Mouse (Mus musculus) MEL (cell line): ENCODE data around the gene Fhad1. TPM values are rescaled to one million over a fixed set of nuclear protein-coding genes. Genes with fewer than 3 reads are reported as not detected.

Experiments used
- DNase-seq: peaks from one replicate; pipeline ENCODE4 v3.0.0; 2011; ENCODE audit warnings: low read depth, low spot score
- H3K27ac ChIP-seq: 2 replicates; pipeline ENCODE4 v1.5.1; 2012; ENCODE audit warnings: low read depth, mild to moderate bottlenecking, control low read depth, low read length, moderate library complexity; ENCODE audit not compliant: control insufficient read depth
- H3K27me3 ChIP-seq, 2 experiments: fragments of 150-350 bp in 1 of 2; sonication (generic) in 1 of 2; 2 replicates each; pipeline ENCODE4 v1.6.1; 2012; ENCODE audit warnings: low read length in 2 of 2, mild to moderate bottlenecking in 2 of 2, improper control_type of control experiment in 1 of 2, moderate library complexity in 1 of 2; ENCODE audit not compliant: insufficient read depth in 2 of 2, control insufficient read depth in 1 of 2
- H3K36me3 ChIP-seq, 2 experiments: 2 replicates each; pipeline ENCODE4 v1.6.1; 2012 to 2014; ENCODE audit warnings: low read length in 2 of 2, improper control_type of control experiment in 1 of 2, inconsistent platforms in 1 of 2, mild to moderate bottlenecking in 1 of 2; ENCODE audit not compliant: insufficient read depth in 2 of 2, control insufficient read depth in 1 of 2
- H3K4me1 ChIP-seq, 2 experiments: fragments of 150-350 bp in 1 of 2; sonication (generic) in 1 of 2; 2 replicates each; pipeline ENCODE4 v1.6.1; 2012; ENCODE audit warnings: low read length in 2 of 2, improper control_type of control experiment in 1 of 2, mild to moderate bottlenecking in 1 of 2; ENCODE audit not compliant: insufficient read depth in 2 of 2, control insufficient read depth in 1 of 2
- H3K4me3 ChIP-seq, 2 experiments: fragments of 150-350 bp in 1 of 2; sonication (generic) in 1 of 2; 2 replicates each; pipeline ENCODE4 v1.5.1; 2012; ENCODE audit warnings: low read depth in 2 of 2, low read length in 2 of 2, mild to moderate bottlenecking in 2 of 2, moderate library complexity in 2 of 2, control low read depth in 1 of 2, improper control_type of control experiment in 1 of 2; ENCODE audit not compliant: control insufficient read depth in 1 of 2, insufficient read depth in 1 of 2
- H3K79me2 ChIP-seq: 2 replicates; pipeline ENCODE4 v1.6.1; 2012; ENCODE audit warnings: mild to moderate bottlenecking, low read length, moderate library complexity; ENCODE audit not compliant: control insufficient read depth, poor library complexity, insufficient read depth
- H3K9ac ChIP-seq: 2 replicates; pipeline ENCODE4 v1.6.1; 2012; ENCODE audit warnings: low read depth, mild to moderate bottlenecking, control low read depth, low read length, moderate library complexity; ENCODE audit not compliant: control insufficient read depth, poor library complexity, severe bottlenecking
- H3K9me3 ChIP-seq: fragments of 150-350 bp; sonication (generic); replicated peaks from 2 replicates; pipeline ENCODE4 v1.6.1; 2012; ENCODE audit warnings: mild to moderate bottlenecking, low read length, improper control_type of control experiment, moderate library complexity; ENCODE audit not compliant: insufficient read depth
- BHLHE40 ChIP-seq: IDR thresholded peaks from 2 replicates; pipeline ENCODE4 v1.6.1; 2012; ENCODE audit warnings: low read depth, mild to moderate bottlenecking, inconsistent platforms, low read length, improper control_type of control experiment, borderline replicate concordance
- CTCF ChIP-seq, 3 experiments: IDR thresholded peaks in 2 of 3; conservative IDR thresholded peaks in 1 of 3; 2 replicates each; pipeline ENCODE4 v1.5.1; 2011 to 2012; ENCODE audit warnings: low read length in 3 of 3, low read depth in 2 of 3, mild to moderate bottlenecking in 2 of 3, improper control_type of control experiment in 1 of 3, inconsistent platforms in 1 of 3, mixed read lengths in 1 of 3, moderate library complexity in 1 of 3; ENCODE audit not compliant: control insufficient read depth in 1 of 3, insufficient read depth in 1 of 3, poor library complexity in 1 of 3, severe bottlenecking in 1 of 3
- E2F4 ChIP-seq: IDR thresholded peaks from 2 replicates; pipeline ENCODE4 v1.6.1; 2011; ENCODE audit warnings: low read depth, low read length, improper control_type of control experiment, borderline replicate concordance
- ELF1 ChIP-seq: IDR thresholded peaks from 2 replicates; pipeline ENCODE4 v1.6.1; 2014; ENCODE audit warnings: low read depth, mild to moderate bottlenecking, inconsistent platforms, low read length, improper control_type of control experiment, moderate library complexity
- ETS1 ChIP-seq: IDR thresholded peaks from 2 replicates; pipeline ENCODE4 v1.6.1; 2012; ENCODE audit warnings: low read depth, mild to moderate bottlenecking, inconsistent platforms, low read length, improper control_type of control experiment, moderate library complexity
- GABPA ChIP-seq: IDR thresholded peaks from 2 replicates; pipeline ENCODE4 v1.6.1; 2012; ENCODE audit warnings: low read depth, mild to moderate bottlenecking, inconsistent platforms, low read length, improper control_type of control experiment, moderate library complexity
- GATA1 ChIP-seq: IDR thresholded peaks from 2 replicates; pipeline ENCODE4 v1.6.1; 2011; ENCODE audit warnings: low read depth, low read length, improper control_type of control experiment
- HCFC1 ChIP-seq: IDR thresholded peaks from 2 replicates; pipeline ENCODE4 v1.6.1; 2012; ENCODE audit warnings: low read depth, mild to moderate bottlenecking, inconsistent platforms, low read length, improper control_type of control experiment, moderate library complexity
- JUND ChIP-seq: IDR thresholded peaks from 2 replicates; pipeline ENCODE4 v1.6.1; 2011; ENCODE audit warnings: low read depth, mild to moderate bottlenecking, improper control_type of control experiment, low read length
- KAT2A ChIP-seq: conservative IDR thresholded peaks from 2 replicates; pipeline ENCODE4 v1.6.1; 2012; ENCODE audit warnings: low read depth, low read length, improper control_type of control experiment, inconsistent platforms
- MAFK ChIP-seq: IDR thresholded peaks from 2 replicates; pipeline ENCODE4 v1.6.1; 2011; ENCODE audit warnings: low read depth, mild to moderate bottlenecking, low read length, improper control_type of control experiment, borderline replicate concordance
- MEF2A ChIP-seq: IDR thresholded peaks from 2 replicates; pipeline ENCODE4 v1.6.1; 2014; ENCODE audit warnings: low read depth, mild to moderate bottlenecking, inconsistent platforms, low read length, improper control_type of control experiment; ENCODE audit not compliant: poor library complexity, insufficient replicate concordance, severe bottlenecking; ENCODE audit errors: extremely low read depth
- MYB ChIP-seq: IDR thresholded peaks from 2 replicates; pipeline ENCODE4 v1.6.1; 2011; ENCODE audit warnings: mild to moderate bottlenecking, low read depth, low read length, improper control_type of control experiment
- MYC ChIP-seq: IDR thresholded peaks from 2 replicates; pipeline ENCODE4 v1.6.1; 2011; ENCODE audit warnings: low read depth, mild to moderate bottlenecking, low read length, improper control_type of control experiment, moderate library complexity
- RAD21 ChIP-seq: IDR thresholded peaks from 2 replicates; pipeline ENCODE4 v1.6.1; 2011; ENCODE audit warnings: mild to moderate bottlenecking, low read depth, low read length, improper control_type of control experiment
- SIN3A ChIP-seq: IDR thresholded peaks from 2 replicates; pipeline ENCODE4 v1.6.1; 2012; ENCODE audit warnings: low read length, improper control_type of control experiment, inconsistent platforms
- ZKSCAN1 ChIP-seq: IDR thresholded peaks from 2 replicates; pipeline ENCODE4 v1.6.1; 2012; ENCODE audit warnings: low read depth, mild to moderate bottlenecking, inconsistent platforms, low read length, improper control_type of control experiment, moderate library complexity
- ZNF384 ChIP-seq: IDR thresholded peaks from 2 replicates; pipeline ENCODE4 v1.6.1; 2012; ENCODE audit warnings: low read depth, mild to moderate bottlenecking, inconsistent platforms, low read length, improper control_type of control experiment
- polyA plus RNA-seq, 2 experiments: library from polyadenylated mRNA; stranded (reverse) in 1 of 2; unstranded in 1 of 2; fragments of >175 nt in 1 of 2; fragments of >200 nt in 1 of 2; gene quantifications; 2 replicates each; pipeline versions ENCODE4 v1.2.1 to v1.2.4; 2012; ENCODE audit warnings: low replicate concordance in 2 of 2, low read depth in 1 of 2; ENCODE audit not compliant: insufficient read length in 2 of 2, insufficient read depth in 1 of 2, missing spikeins in 1 of 2
- total RNA-seq: library from RNA; depleted of rRNA; stranded (reverse); fragments of 300-350 nt; gene quantifications from 2 replicates; pipeline ENCODE4 v1.2.3, GENCODE M21; 2012

Fhad1 gene
- total and polyA plus RNA-seq, 3 experiments: not detected

DNA sequence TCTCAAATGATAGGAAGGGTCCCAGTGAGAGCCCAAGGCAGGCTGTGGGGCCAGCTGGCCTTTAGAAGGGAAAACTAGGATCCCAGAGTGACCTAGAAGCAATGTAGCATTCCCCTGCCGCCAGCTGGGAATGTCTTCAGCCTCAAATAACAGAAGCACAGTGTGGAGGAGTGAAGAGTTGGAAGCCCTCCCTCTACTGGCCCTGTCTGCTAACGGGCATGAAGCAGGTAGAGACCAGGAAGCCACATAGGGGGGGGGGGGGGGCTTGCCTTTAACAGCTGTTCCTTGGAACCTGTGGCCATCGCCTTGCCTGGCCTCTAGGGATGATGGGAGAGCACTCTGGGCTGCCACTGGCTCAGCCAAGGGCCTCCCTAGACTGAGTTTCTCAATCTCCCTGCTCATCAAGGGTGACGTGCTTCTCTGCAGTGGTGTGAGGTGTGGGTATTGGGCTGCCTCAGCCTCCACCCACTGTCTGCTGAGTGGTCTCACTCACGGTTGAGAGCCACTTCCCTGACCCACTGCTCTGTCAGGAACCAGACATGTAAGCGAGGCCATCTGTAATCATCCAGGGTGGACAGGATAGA is 128.4 kb downstream of the Fhad1 start:
- Histone ChIP-seq H3K4me1 (no peaks in the 10 kb centered on the region), H3K9ac (no peak overlapping the region), H3K36me3 (no peaks in the 10 kb centered on the region), H3K9me3 (no peaks in the 10 kb centered on the region), H3K79me2 (no peaks in the 10 kb centered on the region), H3K4me3 (no peak overlapping the region), H3K27ac (no peak overlapping the region), H3K27me3 (no peaks in the 10 kb centered on the region)
- no peak for DNase-seq
- TF ChIP-seq ELF1 (no peak), MEF2A (no peak), BHLHE40 (no peak)

DNA sequence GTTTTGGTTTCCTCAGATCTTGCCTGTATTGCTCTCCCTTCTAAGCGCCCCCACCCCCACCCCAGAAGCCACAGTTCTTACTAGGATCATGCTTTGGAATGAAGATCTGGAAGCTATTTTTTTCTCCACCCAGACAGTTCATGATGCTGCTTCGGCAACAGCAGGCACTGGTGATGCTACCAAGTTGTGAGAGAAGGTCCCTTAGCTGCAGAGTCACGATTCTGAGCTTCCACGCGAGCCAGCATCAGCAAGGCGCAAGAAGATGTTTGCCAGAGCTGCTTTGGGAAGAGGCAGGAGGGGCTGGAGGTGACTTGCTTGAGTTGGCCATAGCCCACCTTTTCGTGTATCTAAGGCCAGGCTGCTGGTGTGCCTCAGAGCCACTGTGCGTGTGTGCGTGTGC is 129.4 kb downstream of the Fhad1 start:
- Histone ChIP-seq H3K36me3 (no peaks in the 10 kb centered on the region), H3K27me3 (no peaks in the 10 kb centered on the region), H3K4me3 (no peak overlapping the region), H3K9ac (no peak overlapping the region), H3K27ac (no peak overlapping the region)
- DNase-seq: no peak
- TF ChIP-seq MYB (no peak), MAFK (no peak), KAT2A (no peak), JUND (no peak), MYC (no peak), ZKSCAN1 (no peak), GATA1 (no peak), ZNF384 (no peak), ETS1 (no peak), GABPA (no peak), HCFC1 (no peak), CTCF (IDR thresholded peaks at IDR 0.05 in 2 of 3, conservative IDR thresholded peaks at IDR 0.05 in 1 of 3; ENCODE audit: control insufficient read depth in 1 of 3, insufficient read depth in 1 of 3, low read depth in 2 of 3, low read length in 3 of 3, poor library complexity in 1 of 3, severe bottlenecking in 1 of 3) (no peak), SIN3A (no peak), E2F4 (no peak), RAD21 (no peak), BHLHE40 (no peak)
- TF ChIP-seq, all 39 proteins: peak for 0
- H3K9me3 ChIP-seq: no peaks in the 10 kb centered on the region
- H3K4me1 ChIP-seq: no peaks in the 10 kb centered on the region
- H3K79me2 ChIP-seq: no peaks in the 10 kb centered on the region
